Mouse (Mus musculus) retina, adult 2 months (tissue): ENCODE measurements around the gene Eif4b.
"Not testable (repeated sequence)": the region's sequence is repeated elsewhere in the genome, so short reads cannot be mapped to it uniquely, and the experiment has no call there.

Experiments
- DNase-seq: peaks from one replicate; pipeline ENCODE4 v3.0.0-alpha.2; 2012; ENCODE audit warnings: low read depth, low spot score

The Eif4b gene

GRCm38 (mm10) chr15:102074876-102075585 lies 1.5 kb downstream of the Eif4b start:
- DNase-seq = no peak

DNA sequence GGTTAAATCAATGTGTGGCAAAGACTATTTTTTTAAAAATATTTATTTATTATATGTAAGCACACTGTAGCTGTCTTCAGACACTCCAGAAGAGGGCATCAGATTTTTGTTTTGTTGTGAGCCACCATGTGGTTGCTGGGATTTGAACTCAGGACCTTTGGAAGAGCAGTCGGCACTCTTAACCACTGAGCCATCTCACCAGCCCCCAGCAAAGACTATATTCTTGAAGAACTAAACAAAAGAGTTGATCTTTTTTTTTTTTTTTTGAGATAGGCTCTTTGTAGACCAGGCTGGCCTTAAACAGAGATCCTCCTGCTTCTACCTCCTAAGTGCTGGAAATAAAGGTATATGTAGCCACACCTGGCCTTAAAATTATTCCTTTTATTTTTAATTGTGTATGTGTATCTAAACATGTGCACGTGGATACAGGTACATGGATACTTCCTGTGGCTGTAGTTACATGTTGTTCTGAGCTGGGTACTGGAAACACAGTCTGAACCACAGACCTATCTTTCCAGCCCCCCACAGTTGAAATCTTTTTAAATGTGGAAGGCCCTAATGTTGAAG lies 3.6 kb downstream of the Eif4b start:
- DNase-seq = no peak

DNA sequence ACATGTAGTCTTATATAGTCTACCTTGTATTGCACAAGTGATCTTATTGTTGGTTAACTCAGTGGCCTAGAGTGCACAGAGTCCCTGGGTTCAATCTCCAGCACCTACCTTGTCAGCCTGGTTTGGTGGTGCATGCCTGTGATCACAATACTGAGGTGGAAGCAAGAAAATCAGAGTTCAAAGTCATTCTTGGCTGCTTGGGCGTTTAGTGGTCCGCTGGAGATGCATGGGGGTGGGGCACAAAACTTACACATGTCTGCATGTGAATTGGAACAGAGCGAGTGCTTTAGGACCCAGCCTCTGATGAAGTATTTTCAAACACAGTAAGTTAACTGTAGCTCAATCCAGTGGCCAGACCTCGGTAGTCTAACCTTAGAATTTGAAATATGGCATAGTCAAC lies 5.6 kb downstream of the Eif4b start:
- DNase-seq = no peak

GRCm38 (mm10) chr15:102079924-102080323 lies 6.4 kb downstream of the Eif4b start:
- DNase-seq = not testable (repeated sequence)

- DNase-seq = no peak
These were observed 6.9 kb downstream of the Eif4b start for GRCm38 (mm10) chr15:102080429-102080828.

DNA sequence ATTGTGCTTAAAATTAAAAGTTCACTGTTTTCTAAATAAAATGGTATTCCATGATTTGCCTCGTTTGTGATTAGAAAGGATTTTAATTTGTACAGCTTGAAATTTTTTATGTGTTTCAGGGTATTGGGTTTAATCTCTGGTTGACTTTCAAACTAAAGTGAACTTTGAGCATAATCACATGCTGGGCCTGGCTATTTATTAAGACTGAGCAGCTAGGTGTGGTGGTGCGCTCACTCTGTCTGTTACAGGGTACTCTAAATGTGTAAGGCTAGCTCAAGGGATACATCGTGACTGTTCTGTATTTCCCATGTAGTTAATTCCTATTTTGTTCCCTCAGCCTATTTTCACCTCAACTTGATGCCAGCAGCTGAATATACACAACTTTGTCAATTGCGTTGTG lies 8.6 kb downstream of the Eif4b start:
- DNase-seq = no peak

GRCm38 (mm10) chr15:102083028-102083427 lies 9.5 kb downstream of the Eif4b start:
- DNase-seq = no peak

- DNase-seq = no peak
These were observed 16.5 kb downstream of the Eif4b start for GRCm38 (mm10) chr15:102089914-102090585.

GRCm38 (mm10) chr15:102091063-102091679 lies 17.6 kb downstream of the Eif4b start:
- no peak for DNase-seq

DNA sequence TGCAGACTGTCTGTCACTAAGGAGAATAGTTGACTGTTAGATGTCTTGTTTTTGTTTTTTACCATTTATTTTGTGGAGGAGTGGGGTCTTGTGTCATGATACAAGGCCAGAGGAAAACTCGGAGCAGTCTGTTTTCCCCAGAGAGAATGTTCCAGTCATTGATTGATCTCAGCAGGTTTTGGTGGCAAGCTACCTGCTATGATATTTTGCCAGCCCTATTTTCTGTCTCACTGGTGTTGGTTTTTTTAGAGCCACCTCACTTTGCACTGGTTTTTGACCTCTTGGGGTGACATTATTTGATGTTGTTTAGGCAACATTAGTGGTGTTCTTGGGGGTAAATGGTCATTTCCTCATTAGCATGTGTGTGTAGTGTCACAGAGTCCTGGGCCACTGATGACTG lies 18.1 kb downstream of the Eif4b start:
- DNase-seq = no peak

- no peak for DNase-seq
These were observed 18.6 kb downstream of the Eif4b start for GRCm38 (mm10) chr15:102092222-102092621.

GRCm38 (mm10) chr15:102094157-102094556 lies 20.6 kb downstream of the Eif4b start:
- DNase-seq = no peak

- no peak for DNase-seq
These were observed 21.4 kb downstream of the Eif4b start for GRCm38 (mm10) chr15:102094988-102095387.

DNA sequence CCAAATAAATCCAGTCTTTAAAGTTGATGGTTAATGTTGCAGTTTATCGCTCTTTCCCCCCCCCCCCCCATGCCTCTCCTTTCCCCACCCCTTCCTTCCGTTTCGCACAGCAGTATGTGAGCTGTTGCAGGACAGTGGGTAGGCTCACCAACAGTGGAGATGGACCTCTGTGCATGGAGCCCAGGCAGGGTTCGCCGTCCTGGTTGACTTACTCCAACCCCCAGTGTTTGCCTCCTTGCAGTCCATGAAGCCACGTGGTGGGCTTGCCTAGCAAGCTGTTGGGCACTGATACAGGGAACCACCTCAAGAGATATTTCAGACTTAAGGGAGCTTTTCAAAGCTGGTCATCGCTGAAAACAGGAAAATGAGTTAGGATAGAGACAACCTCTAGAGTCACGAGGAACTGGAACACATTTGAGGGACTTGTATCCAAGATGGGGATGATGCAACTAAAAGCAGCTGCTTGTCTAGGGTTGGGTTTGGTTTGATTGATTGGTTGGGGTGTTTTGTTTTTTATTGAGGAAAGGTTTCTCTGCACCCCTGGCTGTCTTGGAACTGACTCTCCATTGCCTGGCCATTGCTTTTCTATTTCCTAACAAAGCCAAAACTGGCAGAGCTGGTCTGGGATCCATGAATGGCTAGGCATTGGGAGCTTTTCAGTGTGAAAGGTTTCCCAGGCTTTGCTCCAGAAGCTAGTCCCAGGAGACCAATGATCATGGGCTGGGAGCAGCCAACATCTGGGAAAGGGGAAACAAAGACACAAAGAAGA lies 23.8 kb downstream of the Eif4b start:
- no peak for DNase-seq

GRCm38 (mm10) chr15:102097991-102098555 lies 24.5 kb downstream of the Eif4b start:
- DNase-seq = no peak

- DNase-seq = no peak
These were observed 25.7 kb downstream of the Eif4b start for GRCm38 (mm10) chr15:102099260-102099659.

DNA sequence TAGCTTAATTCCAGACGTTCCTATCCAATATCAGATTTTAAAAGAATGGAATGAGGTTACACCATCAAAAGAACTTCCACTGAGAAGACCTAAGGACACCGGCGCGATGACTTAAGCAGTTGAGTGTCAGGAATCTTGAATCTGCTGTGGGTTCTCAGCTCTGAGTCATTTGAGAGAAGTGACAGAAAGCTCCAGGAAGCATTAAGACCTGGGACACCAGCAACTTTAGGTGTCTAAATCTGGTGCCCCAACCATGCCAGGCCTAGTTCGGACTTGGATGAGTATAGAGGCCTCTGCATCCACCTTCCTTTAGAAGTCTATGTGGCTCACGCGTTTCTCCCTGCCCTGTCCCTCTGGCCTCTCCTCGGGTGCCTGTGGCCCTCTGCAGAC lies 26.2 kb downstream of the Eif4b start:
- DNase-seq = no peak

DNA sequence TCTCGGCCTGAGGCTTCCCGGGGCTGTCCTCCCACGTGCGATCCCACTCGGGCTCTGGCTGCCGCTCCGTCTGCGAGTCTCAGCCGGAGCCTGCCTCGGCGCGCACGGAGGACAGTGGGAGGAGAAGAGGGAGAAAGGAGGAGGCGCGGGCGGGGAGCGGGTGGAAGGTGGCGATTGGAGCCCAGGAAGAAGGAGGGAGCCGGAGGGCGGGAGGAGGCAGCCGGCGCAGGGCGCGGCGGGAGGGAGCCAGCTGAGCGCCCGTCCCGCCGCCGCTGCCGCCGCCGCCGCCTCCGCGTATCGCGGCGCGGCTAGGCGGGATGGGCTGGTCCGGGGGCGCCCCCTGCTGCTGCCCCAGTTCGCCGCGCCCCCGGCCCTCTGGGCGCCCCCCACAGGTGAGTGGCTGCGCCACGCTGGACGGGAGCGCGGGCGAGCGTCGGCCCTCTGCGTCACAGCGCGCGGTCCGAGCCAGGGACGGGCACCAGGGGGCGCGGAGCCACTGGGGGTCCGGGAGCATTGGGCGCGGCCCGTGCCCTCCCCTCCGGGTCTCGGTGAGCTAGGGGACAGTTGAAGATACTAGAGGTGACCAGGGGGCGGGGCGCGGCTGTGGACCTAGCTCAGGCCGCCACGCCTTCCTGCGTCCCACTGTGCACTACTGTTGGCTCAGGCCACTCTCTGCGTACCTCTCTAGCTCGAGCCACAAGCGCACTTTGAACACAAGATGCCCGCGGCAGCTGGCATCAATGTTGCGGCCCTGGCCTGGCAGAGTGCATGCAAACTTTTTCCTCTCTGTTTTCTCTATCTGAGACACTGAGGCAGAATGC lies 26.8 kb downstream of the Eif4b start, which contains the start of gene Tns2:
TSS of gene Tns2 (plus strand) at position 253 of the 821 bp plus-strand sequence.
- peak; percentile 37 for DNase-seq

- DNase-seq = no peak
These were observed 27.6 kb downstream of the Eif4b start for GRCm38 (mm10) chr15:102100996-102101671.
